Mouse (Mus musculus): ENCODE results near the gene Gm42669.

DNA sequence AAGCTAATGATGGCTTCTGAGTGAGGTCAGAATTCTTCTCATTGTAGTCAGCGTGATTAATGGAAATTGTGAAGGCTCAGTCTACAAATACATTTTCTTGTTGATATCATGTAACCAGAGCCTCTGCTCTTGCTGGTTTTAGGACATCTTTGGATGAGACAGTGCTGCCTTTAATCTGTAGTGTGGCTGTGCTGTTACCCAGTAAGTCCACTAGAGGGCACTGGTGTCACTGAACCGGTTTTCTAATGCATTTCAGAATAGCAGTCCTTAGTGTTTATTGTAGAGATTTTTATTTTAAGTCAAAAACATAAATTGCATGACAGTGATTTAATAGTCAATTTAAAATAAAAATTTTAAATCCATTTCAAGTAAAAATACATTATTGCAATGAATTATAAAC lies 103.8 kb downstream of the Gm42669 start:
- TF ChIP-seq CTCF (IDR thresholded peaks at IDR 0.05; ENCODE audit: borderline replicate concordance, insufficient read depth, low read depth, low read length) (peak; percentile 59; the same call in 1 of the 2 replicates), POLR2A (IDR thresholded peaks at IDR 0.05; ENCODE audit: borderline replicate concordance, insufficient read depth, low read length) (no peak)

Measured in cerebellum, adult 2 months (tissue).